Mouse (Mus musculus) central nervous system, embryonic 11.5 days (tissue): ENCODE measurements around the gene Trim72. TPM values are rescaled to one million over a fixed set of nuclear protein-coding genes. Genes with fewer than 3 reads are reported as not detected.

ENCODE experiments used
- polyA plus RNA-seq: library from polyadenylated mRNA; depleted of rRNA; stranded (reverse); fragments of >200 nt; gene quantifications from 2 replicates; pipeline ENCODE4 v1.2.3, GENCODE M21; 2012; rRNA removed

Trim72 gene
- 1.1 and 1.6 TPM in 2 replicates for polyA plus RNA-seq

GRCm38 (mm10) chr7:128003688-128004087 is at the start of gene Trim72:
Gene Trim72 (plus strand): TSS chr7:128003949.

GRCm38 (mm10) chr7:127967004-127967921 is 36.5 kb upstream of the Trim72 start, which contains the start of gene Fus:
Gene Fus (plus strand): TSS chr7:127967457.

GRCm38 (mm10) chr7:127993341-127993977 is 10.3 kb upstream of the Trim72 start, which contains the start of gene Pycard:
Gene Pycard (minus strand): TSS chr7:127993867.

Other genes starting within 250 kb of the Trim72 start
- 6.3 and 10.3 TPM in 2 replicates for gene Orai3, start 234.1 kb upstream of the Trim72 start, polyA plus RNA-seq
- gene Setd1a, start 227.3 kb upstream of the Trim72 start, polyA plus RNA-seq = 26.7 and 29.9 TPM in 2 replicates
- 0.63 and 11.8 TPM in 2 replicates for gene Gm49388, start 218.3 kb upstream of the Trim72 start, polyA plus RNA-seq
- 8.7 and 16.1 TPM in 2 replicates for gene Hsd3b7, start 203.3 kb upstream of the Trim72 start, polyA plus RNA-seq
- 69.6 and 99.1 TPM in 2 replicates for gene Stx4a, start 179.7 kb upstream of the Trim72 start, polyA plus RNA-seq
- gene Stx1b, start 179.4 kb upstream of the Trim72 start, polyA plus RNA-seq = 36.0 and 46.5 TPM in 2 replicates
- 26.7 and 27.5 TPM in 2 replicates for gene Zfp646, start 127.7 kb upstream of the Trim72 start, polyA plus RNA-seq
- gene Zfp668, start 127.1 kb upstream of the Trim72 start, polyA plus RNA-seq = 16.2 and 20.9 TPM in 2 replicates
- gene Prss53, start 113.0 kb upstream of the Trim72 start, polyA plus RNA-seq = 1.2 and 1.6 TPM in 2 replicates
- gene Gm21974, start 108.5 kb upstream of the Trim72 start, polyA plus RNA-seq = not detected in 2 replicates
- 36.5 and 56.2 TPM in 2 replicates for gene Vkorc1, start 108.3 kb upstream of the Trim72 start, polyA plus RNA-seq
- gene Bckdk, start 99.9 kb upstream of the Trim72 start, polyA plus RNA-seq = 37.4 and 59.5 TPM in 2 replicates
- 45.6 and 52.9 TPM in 2 replicates for gene Kat8, start 91.4 kb upstream of the Trim72 start, polyA plus RNA-seq
- 1.0 and 3.1 TPM in 2 replicates for gene Prss8, start 73.8 kb upstream of the Trim72 start, polyA plus RNA-seq
- 8.6 and 8.8 TPM in 2 replicates for gene Prss36, start 57.2 kb upstream of the Trim72 start, polyA plus RNA-seq
- 824 and 846 TPM in 2 replicates for gene Fus, start 36.5 kb upstream of the Trim72 start, polyA plus RNA-seq
- 7.1 and 10.2 TPM in 2 replicates for gene Pycard, start 10.1 kb upstream of the Trim72 start, polyA plus RNA-seq
- 0.91 and 2.4 TPM in 2 replicates for gene Itgam, start 58.7 kb downstream of the Trim72 start, polyA plus RNA-seq
- 0.01 TPM in 1 of 2 replicates, not detected in the other for gene Gm49368, start 58.7 kb downstream of the Trim72 start, polyA plus RNA-seq
- gene Itgax, start 125.6 kb downstream of the Trim72 start, polyA plus RNA-seq = 0.02 and 0.04 TPM in 2 replicates
- gene Itgad, start 150.4 kb downstream of the Trim72 start, polyA plus RNA-seq = not detected in 2 replicates
- gene Cox6a2, start 202.4 kb downstream of the Trim72 start, polyA plus RNA-seq = 3.9 and 10.1 TPM in 2 replicates
- gene Armc5, start 233.4 kb downstream of the Trim72 start, polyA plus RNA-seq = 11.5 and 14.5 TPM in 2 replicates
- 2.8 and 4.2 TPM in 2 replicates for gene 9130023H24Rik, start 234.1 kb downstream of the Trim72 start, polyA plus RNA-seq
- gene Tgfb1i1, start 242.9 kb downstream of the Trim72 start, polyA plus RNA-seq = 18.2 and 27.5 TPM in 2 replicates